Mouse (Mus musculus) embryonic facial prominence, embryonic 12.5 days (tissue): ENCODE measurements at regions not wholly inside any gene's neighbourhood (a gene's known extent, or its start where the extent isn't known, plus 50 kb on each side); places are given as distances from the start of the nearest gene placed in this dataset.

Experiments used
- ATAC-seq: fragments of 200-750 bp; cut with Nextera tagmentation; 2 replicates; pipeline ENCODE4 v1.8.0; 2017; ENCODE audit not compliant: insufficient number of reproducible peaks, insufficient read depth, low FRiP score, low TSS enrichment
- H3K27ac ChIP-seq: fragments of 300-500 bp; sonication (generic); 2 replicates; pipeline ENCODE4 v1.5.1; 2016; ENCODE audit warnings: mild to moderate bottlenecking
- H3K27me3 ChIP-seq: fragments of 300-500 bp; sonication (generic); 2 replicates; pipeline ENCODE4 v1.6.1; 2016; ENCODE audit warnings: mild to moderate bottlenecking, moderate library complexity
- H3K36me3 ChIP-seq: fragments of 300-500 bp; sonication (generic); 2 replicates; pipeline ENCODE4 v1.6.1; 2016; ENCODE audit warnings: mild to moderate bottlenecking
- H3K4me1 ChIP-seq: fragments of 300-500 bp; sonication (generic); 2 replicates; pipeline ENCODE4 v1.6.1; 2016
- H3K4me2 ChIP-seq: fragments of 300-500 bp; sonication (generic); replicated peaks from 2 replicates; pipeline ENCODE4 v1.6.1; 2016; ENCODE audit warnings: mild to moderate bottlenecking, moderate library complexity
- H3K4me3 ChIP-seq: fragments of 300-500 bp; sonication (generic); 2 replicates; pipeline ENCODE4 v1.5.1; 2016; ENCODE audit warnings: mild to moderate bottlenecking
- H3K9ac ChIP-seq: fragments of 300-500 bp; sonication (generic); 2 replicates; pipeline ENCODE4 v1.6.1; 2016; ENCODE audit warnings: mild to moderate bottlenecking, moderate library complexity
- H3K9me3 ChIP-seq: fragments of 300-500 bp; sonication (generic); 2 replicates; pipeline ENCODE4 v1.6.1; 2016; ENCODE audit warnings: mild to moderate bottlenecking, moderate library complexity
- WGBS: fragments of 180-500 bp; shearing (Covaris S2); methylation state at CpG from one replicate; pipeline ENCODE4 v1.1.7; 2016; 5-methylcytosine and 5-hydroxymethylcytosine counted together

DNA sequence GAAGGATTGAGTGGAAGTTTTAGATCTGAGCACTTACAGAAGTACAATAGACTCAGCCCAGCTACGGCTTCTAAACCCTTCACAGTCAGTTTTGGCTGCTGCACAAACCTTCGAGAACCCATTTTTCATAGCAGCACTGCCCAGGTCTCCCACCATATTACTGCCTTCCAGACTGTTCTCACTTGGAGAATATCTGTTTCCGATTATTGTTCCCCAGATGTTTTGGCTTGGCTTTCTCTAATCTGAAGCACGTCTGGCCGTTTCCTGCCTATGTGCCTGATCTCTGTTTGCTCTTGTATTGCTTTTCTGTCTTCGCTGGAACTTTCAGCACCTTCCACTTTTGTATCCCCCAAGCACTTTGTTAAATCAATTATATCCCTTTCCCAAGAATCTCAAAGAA is 368.0 kb downstream of the Mllt3 start:
- Histone ChIP-seq H3K9me3 (no peaks in the 10 kb centered on the region), H3K27me3 (0 out of 2 replicates have a peak, but pooled peaks cover 3% of the 10 kb centered on the region), H3K9ac (no peak overlapping the region), H3K4me3 (no peak overlapping the region), H3K36me3 (no peaks in the 10 kb centered on the region), H3K4me1 (0 out of 2 replicates have a peak, but pooled peaks cover 12% of the 10 kb centered on the region), H3K4me2 (no peak overlapping the region), H3K27ac (no peak overlapping the region)
- WGBS: 30% methylated on average over 6 of the region's 6 CpGs
- ATAC-seq: no peak

DNA sequence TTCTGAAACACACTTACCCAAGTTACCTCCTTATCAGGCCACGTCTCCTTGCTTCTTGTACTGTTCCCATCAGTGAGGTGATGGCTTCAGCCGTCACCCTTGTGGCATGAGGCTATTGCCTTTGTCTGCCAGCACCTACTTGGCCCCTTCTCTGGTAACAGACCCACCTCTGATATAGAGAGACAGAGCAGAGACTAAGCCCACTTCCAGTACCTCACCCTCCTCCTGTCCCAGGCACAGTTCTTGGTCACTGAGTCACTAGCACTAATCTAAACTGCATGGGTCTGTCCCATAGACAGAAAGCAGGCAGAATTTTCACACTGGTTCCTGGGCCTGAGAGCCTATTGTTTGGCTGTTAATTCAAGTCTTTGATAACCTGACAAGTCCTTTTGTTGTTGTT is 370.3 kb downstream of the Mllt3 start:
- Histone ChIP-seq H3K9ac (no peak overlapping the region), H3K4me3 (no peak overlapping the region), H3K9me3 (no peaks in the 10 kb centered on the region), H3K4me2 (no peak overlapping the region), H3K4me1 (peaks cover 24% of the 10 kb centered on the region), H3K27ac (no peak overlapping the region), H3K36me3 (no peaks in the 10 kb centered on the region), H3K27me3 (0 out of 2 replicates have a peak, but pooled peaks cover 3% of the 10 kb centered on the region)
- ATAC-seq: no peak
- WGBS: 80% methylated on average over 2 of the region's 2 CpGs

- no peak overlapping the region for H3K4me3 ChIP-seq
- no peak overlapping the region for H3K4me2 ChIP-seq
- peaks cover 16% of the 10 kb centered on the region for H3K4me1 ChIP-seq
- WGBS: 16% methylated on average over 4 of the region's 4 CpGs
- no peaks in the 10 kb centered on the region for H3K36me3 ChIP-seq
- H3K9me3 ChIP-seq: no peaks in the 10 kb centered on the region
- no peak for ATAC-seq
- H3K27me3 ChIP-seq: no peaks in the 10 kb centered on the region
- no peak overlapping the region for H3K9ac ChIP-seq
- H3K27ac ChIP-seq: no peak overlapping the region
Observed at GRCm38 (mm10) chr4:87658316-87658715, 374.8 kb downstream of the Mllt3 start.

GRCm38 (mm10) chr4:87657855-87658254 is 375.3 kb downstream of the Mllt3 start:
- Histone ChIP-seq H3K9ac (no peak overlapping the region), H3K27me3 (no peaks in the 10 kb centered on the region), H3K4me2 (no peak overlapping the region), H3K4me3 (no peak overlapping the region), H3K36me3 (no peaks in the 10 kb centered on the region), H3K27ac (no peak overlapping the region), H3K9me3 (no peaks in the 10 kb centered on the region), H3K4me1 (peaks cover 16% of the 10 kb centered on the region)
- ATAC-seq: no peak
- WGBS: 29% methylated on average over 2 of the region's 2 CpGs

GRCm38 (mm10) chr4:87653440-87654165 is 379.6 kb downstream of the Mllt3 start:
- Histone ChIP-seq H3K27me3 (no peaks in the 10 kb centered on the region), H3K27ac (no peak overlapping the region), H3K9ac (no peak overlapping the region), H3K36me3 (no peaks in the 10 kb centered on the region), H3K4me2 (no peak overlapping the region), H3K4me3 (no peak overlapping the region), H3K4me1 (peaks cover 17% of the 10 kb centered on the region), H3K9me3 (no peaks in the 10 kb centered on the region)
- no peak for ATAC-seq
- WGBS: 71% methylated on average over 5 of the region's 5 CpGs

DNA sequence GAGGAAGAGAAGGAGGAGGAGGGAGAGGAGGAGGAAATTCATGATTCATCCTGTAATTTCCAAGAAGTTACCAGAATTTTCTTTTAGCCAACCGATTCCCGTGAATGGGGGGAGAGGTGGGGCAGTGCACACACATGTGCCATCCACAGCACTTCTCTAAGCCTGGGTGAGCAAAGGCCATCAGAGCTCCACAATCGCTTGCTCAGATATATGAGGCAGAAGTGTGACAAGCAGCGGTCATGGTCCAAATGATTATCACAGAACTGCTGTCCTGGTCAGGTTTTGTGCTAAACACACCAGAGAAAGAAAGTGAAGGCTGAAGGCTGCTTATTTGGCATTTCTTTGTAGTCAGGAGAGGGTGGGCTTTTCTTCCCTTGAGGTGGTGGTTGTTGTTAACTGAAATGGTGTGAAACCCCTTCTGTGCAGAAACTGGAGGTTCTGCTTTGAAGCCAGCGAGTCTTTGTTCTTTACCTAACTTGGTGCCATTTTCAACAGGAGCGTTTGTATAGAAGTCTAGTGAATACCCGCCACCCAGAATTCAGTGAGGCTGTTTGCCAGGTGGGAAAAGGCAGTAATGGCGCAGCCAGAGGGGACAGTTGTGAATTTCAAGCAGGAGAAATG is 380.7 kb downstream of the Mllt3 start:
- Histone ChIP-seq H3K36me3 (no peaks in the 10 kb centered on the region), H3K4me2 (no peak overlapping the region), H3K4me1 (peaks cover 15% of the 10 kb centered on the region), H3K9ac (no peak overlapping the region), H3K9me3 (no peaks in the 10 kb centered on the region), H3K4me3 (no peak overlapping the region), H3K27ac (no peak overlapping the region), H3K27me3 (no peaks in the 10 kb centered on the region)
- no peak for ATAC-seq
- WGBS: 83% methylated on average over 8 of the region's 8 CpGs

- no peaks in the 10 kb centered on the region for H3K9me3 ChIP-seq
- WGBS: 76% methylated on average over 3 of the region's 3 CpGs
- H3K9ac ChIP-seq: no peak overlapping the region
- H3K27ac ChIP-seq: no peak overlapping the region
- no peak for ATAC-seq
- no peak overlapping the region for H3K4me2 ChIP-seq
- no peaks in the 10 kb centered on the region for H3K36me3 ChIP-seq
- H3K4me1 ChIP-seq: peaks cover 15% of the 10 kb centered on the region
- no peak overlapping the region for H3K4me3 ChIP-seq
- no peaks in the 10 kb centered on the region for H3K27me3 ChIP-seq
Observed at GRCm38 (mm10) chr4:87651275-87651674, 381.9 kb downstream of the Mllt3 start.

DNA sequence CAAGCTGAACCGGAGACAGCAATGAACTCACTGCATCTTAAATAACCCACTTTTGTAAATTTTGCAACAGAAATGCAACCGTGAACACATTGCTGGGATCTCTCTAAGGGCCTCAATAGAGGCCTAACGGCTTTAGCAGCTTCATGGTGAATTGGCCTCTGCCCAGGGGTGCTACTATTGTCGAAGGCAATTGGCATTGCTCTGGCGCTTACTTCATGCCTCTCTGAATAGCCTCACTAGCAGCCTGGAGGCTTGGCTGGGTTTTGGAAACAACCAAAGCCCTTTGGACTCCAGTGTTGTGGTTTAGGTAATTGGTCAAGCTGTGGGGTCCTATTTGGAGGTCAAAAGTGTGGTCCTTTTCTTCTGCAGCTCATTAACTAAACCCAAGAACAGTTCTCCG is 382.3 kb downstream of the Mllt3 start:
- no peak overlapping the region for H3K27ac ChIP-seq
- no peak overlapping the region for H3K4me2 ChIP-seq
- ATAC-seq: no peak
- H3K4me1 ChIP-seq: peaks cover 15% of the 10 kb centered on the region
- H3K9me3 ChIP-seq: no peaks in the 10 kb centered on the region
- WGBS: 32% methylated on average over 6 of the region's 6 CpGs
- no peaks in the 10 kb centered on the region for H3K27me3 ChIP-seq
- no peak overlapping the region for H3K9ac ChIP-seq
- H3K36me3 ChIP-seq: no peaks in the 10 kb centered on the region
- H3K4me3 ChIP-seq: no peak overlapping the region

DNA sequence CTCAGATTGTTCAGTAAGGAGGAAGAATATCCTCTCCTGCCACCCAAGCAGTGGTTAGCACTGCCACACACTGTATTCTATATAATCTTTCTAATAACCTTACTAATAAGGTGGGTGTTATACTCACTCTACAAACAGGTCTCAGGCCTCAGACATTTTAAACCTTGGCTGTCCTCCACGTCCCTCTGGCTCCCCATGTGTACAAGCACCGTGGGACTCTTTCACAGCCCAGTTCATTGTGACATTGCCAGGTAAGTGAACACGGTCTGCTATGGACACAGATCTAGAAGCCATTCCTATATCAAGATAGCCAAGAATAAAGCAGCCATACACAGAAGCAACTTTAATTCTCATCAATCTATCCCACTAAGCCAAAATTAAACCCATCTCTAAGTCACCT is 382.8 kb downstream of the Mllt3 start:
- Histone ChIP-seq H3K9me3 (no peaks in the 10 kb centered on the region), H3K27me3 (no peaks in the 10 kb centered on the region), H3K4me2 (no peak overlapping the region), H3K27ac (no peak overlapping the region), H3K9ac (no peak overlapping the region), H3K4me3 (no peak overlapping the region), H3K36me3 (no peaks in the 10 kb centered on the region), H3K4me1 (peaks cover 15% of the 10 kb centered on the region)
- ATAC-seq: no peak
- 73% methylated on average over 3 of the region's 3 CpGs for WGBS

GRCm38 (mm10) chr4:87648919-87649318 is 384.2 kb downstream of the Mllt3 start:
- no peaks in the 10 kb centered on the region for H3K36me3 ChIP-seq
- H3K4me3 ChIP-seq: no peak overlapping the region
- H3K4me1 ChIP-seq: peaks cover 15% of the 10 kb centered on the region
- no peaks in the 10 kb centered on the region for H3K27me3 ChIP-seq
- 0 out of 2 replicates have a peak, but pooled peaks have one; percentile 23 for ATAC-seq
- no peak overlapping the region for H3K9ac ChIP-seq
- peak overlapping the region; percentile 63; the same call in 1 of the 2 replicates for H3K4me2 ChIP-seq
- no peaks in the 10 kb centered on the region for H3K9me3 ChIP-seq
- peak overlapping the region; percentile 41; the same call in 1 of the 2 replicates for H3K27ac ChIP-seq

GRCm38 (mm10) chr4:87647932-87648911 is 384.9 kb downstream of the Mllt3 start:
- peaks cover 15% of the 10 kb centered on the region for H3K4me1 ChIP-seq
- H3K9me3 ChIP-seq: no peaks in the 10 kb centered on the region
- peak; percentile 72 for ATAC-seq
- H3K4me2 ChIP-seq: peak overlapping the region; percentile 63
- H3K36me3 ChIP-seq: no peaks in the 10 kb centered on the region
- H3K27me3 ChIP-seq: no peaks in the 10 kb centered on the region
- 7% methylated on average over 26 of the region's 26 CpGs for WGBS
- H3K9ac ChIP-seq: no peak overlapping the region; the same call in 1 of the 2 replicates
- peak overlapping the region; percentile 41; the same call in 1 of the 2 replicates for H3K27ac ChIP-seq
- peak overlapping the region; percentile 25 for H3K4me3 ChIP-seq
